Mouse (Mus musculus): Measurements from ENCODE around the gene Papln.

The Papln gene

DNA sequence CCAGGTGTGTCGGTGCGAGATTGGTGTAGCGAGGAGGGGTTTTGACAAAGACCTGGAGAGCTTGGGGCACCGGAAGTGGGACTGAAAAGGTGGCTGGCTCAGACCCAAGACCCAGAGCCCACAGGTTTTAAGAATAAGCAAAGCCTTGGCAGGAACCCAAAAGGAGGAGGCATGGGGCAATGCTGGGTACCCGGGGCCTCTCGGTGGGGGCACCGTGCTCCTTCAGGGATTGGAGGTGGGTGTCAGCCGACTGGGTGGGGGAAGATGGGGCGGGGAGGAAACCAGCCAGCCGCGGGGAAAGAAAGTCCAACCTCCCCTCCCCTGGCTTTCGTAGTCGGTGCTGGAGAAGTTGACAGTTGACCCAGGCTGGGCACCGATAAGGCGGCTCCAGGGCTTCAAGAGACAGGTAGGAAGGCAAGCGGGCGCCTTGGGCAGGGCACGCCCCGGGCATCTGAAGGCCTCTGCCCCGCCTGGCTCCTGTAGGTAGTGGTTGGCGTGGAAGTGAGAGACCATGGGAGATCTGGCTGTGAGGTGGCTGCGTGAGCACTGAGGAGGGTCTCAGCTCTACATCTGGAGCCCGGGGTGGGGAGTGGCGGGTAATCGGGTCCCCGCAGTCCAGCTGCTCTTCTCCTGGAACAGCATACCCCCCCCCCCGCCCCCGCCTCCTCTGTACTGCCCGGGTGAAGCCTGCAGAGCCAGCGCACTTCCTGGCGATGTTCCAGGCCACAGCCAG, at the start of gene Papln:
Gene Papln (plus strand): TSS at position 324 of the 733 bp plus-strand sequence.
- DNase-seq: peak; percentile 42 to 56

GRCm38 (mm10) chr12:83713749-83714148, 49.7 kb upstream of the Papln start:
- peak; percentile 69 to 72 for DNase-seq

- DNase-seq: no peak
These were observed 46.8 kb upstream of the Papln start for GRCm38 (mm10) chr12:83716416-83717184.

GRCm38 (mm10) chr12:83719431-83719830, 44.0 kb upstream of the Papln start:
- no peak for DNase-seq

GRCm38 (mm10) chr12:83721281-83721680, 42.2 kb upstream of the Papln start:
- DNase-seq: peak in 1 of 2 experiments; percentile 29

DNA sequence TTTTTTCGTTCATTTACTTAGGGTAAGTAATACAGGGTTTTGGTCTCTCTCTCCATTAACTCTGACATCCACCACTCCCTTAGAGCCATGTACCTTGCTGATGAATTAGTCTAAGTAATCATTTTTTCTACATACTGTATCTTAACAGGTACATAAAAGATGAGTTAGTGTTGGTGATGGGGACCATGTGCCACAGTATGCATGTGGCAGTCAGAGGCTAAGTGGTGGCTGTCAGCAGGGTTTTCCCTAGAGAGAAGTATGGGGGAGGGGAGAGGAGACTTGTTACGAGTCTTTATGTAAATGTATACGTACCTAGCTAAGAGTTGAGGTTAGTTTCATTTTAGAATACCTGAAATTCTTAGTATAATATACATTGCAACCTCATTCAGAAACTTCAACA, 40.4 kb upstream of the Papln start:
- no peak for DNase-seq

- peak; percentile 34 to 41 for DNase-seq
These were observed 36.7 kb upstream of the Papln start for GRCm38 (mm10) chr12:83726510-83727308.

DNA sequence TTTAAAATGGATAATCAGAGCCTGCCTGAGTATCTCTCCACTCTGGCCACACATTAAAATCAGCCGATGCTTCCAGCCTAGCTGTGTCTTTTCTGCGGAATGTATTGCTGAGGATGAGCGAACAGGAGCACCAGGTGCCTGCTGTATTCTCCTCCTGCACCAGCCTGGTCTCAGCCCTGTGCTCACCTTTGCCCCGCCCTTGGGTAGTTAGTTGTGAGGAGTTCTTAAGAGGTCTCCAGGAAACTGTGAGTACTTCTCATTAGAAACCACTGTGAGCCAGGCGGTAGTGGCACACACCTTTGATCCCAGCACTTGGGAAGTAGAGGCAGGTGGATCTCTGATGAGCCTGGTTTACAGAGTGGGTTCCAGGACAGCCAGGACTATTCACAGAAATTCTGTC, 31.2 kb upstream of the Papln start:
- peak; percentile 21 to 54 for DNase-seq

GRCm38 (mm10) chr12:83734047-83734446, 29.4 kb upstream of the Papln start:
- DNase-seq: peak; percentile 11 to 23

DNA sequence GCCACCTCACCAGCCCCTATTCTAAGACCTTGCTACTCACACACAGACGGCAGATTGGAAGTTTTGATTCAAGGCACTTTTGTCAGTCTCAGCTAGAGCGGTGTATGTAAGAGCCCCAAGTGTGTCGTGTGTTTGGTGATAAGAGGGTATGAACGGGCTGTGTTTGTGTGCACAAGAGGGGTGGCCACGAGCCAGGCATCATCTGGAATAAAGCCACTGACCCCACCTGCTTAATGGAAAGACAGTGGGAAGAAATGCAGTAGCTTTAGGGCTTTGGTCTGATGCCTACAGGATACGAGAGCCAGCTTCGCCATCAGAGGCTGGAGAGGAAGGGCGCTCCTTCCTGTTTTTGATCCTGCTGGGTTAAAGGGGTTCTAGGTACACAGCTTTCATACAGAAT, 27.2 kb upstream of the Papln start:
- DNase-seq: no peak

- DNase-seq: no peak
These were observed 24.8 kb upstream of the Papln start for GRCm38 (mm10) chr12:83738651-83739050.

DNA sequence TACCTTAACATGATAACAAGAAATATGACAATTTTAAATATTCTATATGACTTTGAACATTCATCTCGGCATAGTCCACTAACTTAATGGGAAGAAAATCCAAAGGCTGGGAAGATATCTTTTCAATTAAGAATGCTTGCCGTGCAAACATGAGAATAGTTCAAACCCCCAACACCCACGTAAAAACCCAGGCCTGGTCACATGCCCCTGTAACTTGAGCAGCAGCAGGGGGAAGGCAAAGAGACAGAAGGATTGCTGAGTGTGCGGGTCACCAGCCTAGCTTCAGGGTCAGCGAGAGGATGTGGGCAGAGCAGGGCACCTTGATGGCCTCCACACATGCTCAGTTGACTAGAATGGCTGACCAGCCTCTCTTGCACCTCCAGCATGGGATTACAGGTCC, 21.7 kb upstream of the Papln start:
- no peak for DNase-seq

GRCm38 (mm10) chr12:83742834-83743233, 20.6 kb upstream of the Papln start:
- no peak for DNase-seq

- no peak for DNase-seq
These were observed 19.7 kb upstream of the Papln start for GRCm38 (mm10) chr12:83743712-83744111.

- no peak for DNase-seq
These were observed 14.2 kb upstream of the Papln start for GRCm38 (mm10) chr12:83749186-83749585.

DNA sequence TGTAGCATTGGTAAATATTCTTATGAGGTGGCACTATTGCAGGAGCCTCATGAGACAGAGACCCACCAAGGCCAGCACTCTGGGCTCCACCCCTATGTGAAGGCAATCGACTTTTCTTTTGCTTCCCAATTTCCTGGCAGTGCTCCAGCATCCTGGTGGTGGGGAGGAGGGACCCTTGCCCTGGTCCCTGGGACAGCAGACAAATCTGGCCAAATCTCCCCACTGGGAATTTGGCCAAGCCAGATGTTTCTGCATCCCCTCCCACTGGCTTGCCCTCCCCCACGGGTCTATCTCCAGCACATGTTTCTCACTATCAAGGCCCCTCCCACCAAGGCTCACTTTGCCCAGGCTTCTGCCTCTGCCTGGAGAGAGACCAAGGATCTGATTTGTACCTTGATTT, 10.9 kb upstream of the Papln start:
- no peak for DNase-seq

DNA sequence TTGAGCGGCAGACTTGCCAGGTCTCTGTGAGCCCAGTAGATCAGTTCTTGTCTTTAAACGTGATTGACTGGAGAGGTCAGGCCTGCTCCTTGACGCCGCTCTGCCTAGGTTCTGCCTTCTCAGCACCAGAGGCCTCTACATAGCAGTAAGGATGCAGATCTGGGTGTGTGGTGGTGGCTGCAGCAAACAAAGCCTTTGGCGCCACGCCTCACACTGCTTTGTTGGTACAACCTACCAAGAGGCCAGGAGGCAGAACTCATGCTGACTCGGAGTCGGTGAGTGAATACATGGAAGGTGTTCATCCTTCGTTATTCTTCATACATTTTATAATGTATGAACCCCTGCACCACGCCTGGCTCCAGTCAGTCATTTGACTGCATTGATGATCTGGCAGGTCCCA, 4.7 kb upstream of the Papln start:
- DNase-seq: no peak

- DNase-seq: no peak
These were observed 3.2 kb upstream of the Papln start for GRCm38 (mm10) chr12:83760201-83760600.

GRCm38 (mm10) chr12:83762706-83763105, 728 bp upstream of the Papln start:
- peak; percentile 39 to 68 for DNase-seq

DNA sequence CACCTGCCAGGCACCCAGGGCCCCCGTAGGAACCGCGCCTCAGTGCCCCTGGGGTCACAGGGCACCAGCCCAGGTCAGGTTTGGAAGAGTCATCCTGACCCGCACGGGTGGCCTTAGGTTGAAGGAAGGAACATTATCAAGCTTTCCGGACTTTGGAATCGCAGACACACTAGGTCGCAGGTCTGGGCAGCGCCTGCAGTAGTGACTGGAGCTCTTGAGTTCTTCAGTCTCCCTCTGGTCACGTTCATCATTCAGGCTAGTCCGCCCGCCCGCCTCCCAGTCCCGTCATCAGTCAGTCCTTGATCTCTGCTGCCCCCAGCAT, 571 bp downstream of the Papln start:
- DNase-seq: peak; percentile 68 to 81

DNA sequence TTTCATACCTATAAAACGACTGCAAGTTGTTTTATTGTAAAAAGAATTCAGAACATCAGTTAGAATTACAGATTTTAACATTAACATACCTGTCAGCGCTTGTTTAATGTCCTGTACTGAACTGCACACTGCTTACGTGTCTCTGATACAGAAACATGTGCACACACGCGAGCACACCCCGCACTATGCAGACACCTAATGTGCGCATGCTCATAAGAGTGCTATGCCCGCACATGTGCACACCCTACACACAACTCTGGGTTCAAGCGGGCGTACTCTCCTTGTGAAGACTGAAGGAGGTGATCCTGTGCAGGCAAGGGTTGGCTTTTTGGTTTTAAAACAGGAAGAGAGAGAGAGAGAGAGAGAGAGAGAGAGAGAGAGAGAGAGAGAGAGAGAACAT, 1.1 kb downstream of the Papln start:
- DNase-seq: no peak

GRCm38 (mm10) chr12:83765965-83766603, 2.6 kb downstream of the Papln start:
- no peak for DNase-seq

GRCm38 (mm10) chr12:83767833-83768232, 4.4 kb downstream of the Papln start:
- DNase-seq: peak in 1 of 2 experiments; percentile 39

Data from kidney, postnatal 36 days (tissue).